Mouse (Mus musculus): ENCODE data around the gene Mgll.

DNA sequence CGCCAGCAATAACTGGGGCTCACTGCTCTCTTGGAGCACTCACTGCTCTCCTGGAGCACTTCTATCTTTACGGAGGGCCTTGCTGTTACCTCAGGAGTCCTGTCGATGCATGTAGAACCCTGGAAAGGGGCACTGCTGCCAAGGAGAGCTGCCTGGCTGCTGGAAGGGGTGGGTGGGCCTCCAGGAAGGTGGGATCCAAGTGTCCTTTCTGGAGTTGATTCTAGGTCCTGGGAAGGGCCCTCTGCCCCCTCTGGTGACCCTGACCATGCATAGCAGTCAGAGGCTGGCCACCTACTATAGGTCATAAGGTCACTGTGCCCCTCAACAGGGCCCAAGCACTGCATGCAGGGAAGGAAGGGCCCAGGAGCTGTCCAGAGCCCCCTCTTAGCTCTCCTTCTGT is 102.8 kb downstream of the Mgll start:
- TF ChIP-seq POLR2A (IDR thresholded peaks at IDR 0.05; ENCODE audit: borderline replicate concordance, extremely low read depth, low read depth, low read length) (no peak), CTCF (IDR thresholded peaks at IDR 0.05; ENCODE audit: insufficient read depth, low read length) (no peak)

All from lung, adult 2 months (tissue).